Mouse (Mus musculus) ES-E14 (cell line): ENCODE measurements at regions not wholly inside any gene's neighbourhood (a gene's known extent, or its start where the extent isn't known, plus 50 kb on each side); places are given as distances from the start of the nearest gene placed in this dataset.

ENCODE experiments used
- DNase-seq: peaks from one replicate; pipeline ENCODE4 v3.0.0-alpha.2; 2013; ENCODE audit warnings: low read depth, low spot score
- H3K27ac ChIP-seq: 2 replicates; pipeline ENCODE4 v1.5.1; 2012; ENCODE audit warnings: low read depth, mild to moderate bottlenecking, low read length, moderate library complexity, mixed read lengths; ENCODE audit not compliant: poor library complexity, insufficient read depth, severe bottlenecking
- H3K36me3 ChIP-seq: 2 replicates; pipeline ENCODE4 v1.6.1; 2012; ENCODE audit warnings: mild to moderate bottlenecking, low read length, moderate library complexity, mixed read lengths; ENCODE audit not compliant: control insufficient read depth, poor library complexity, insufficient read depth, severe bottlenecking
- H3K4me1 ChIP-seq, 2 experiments: fragments of 150-350 bp in 1 of 2; sonication (generic) in 1 of 2; 2 replicates each; pipeline ENCODE4 v1.6.1; 2012; ENCODE audit warnings: low read length in 2 of 2, mild to moderate bottlenecking in 1 of 2, mixed read lengths in 1 of 2; ENCODE audit not compliant: control insufficient read depth in 2 of 2, insufficient read depth in 2 of 2, poor library complexity in 1 of 2
- H3K4me3 ChIP-seq, 2 experiments: fragments of 150-350 bp in 1 of 2; sonication (generic) in 1 of 2; 2 replicates each; pipeline ENCODE4 v1.5.1; 2012; ENCODE audit warnings: low read length in 2 of 2, low read depth in 1 of 2, mild to moderate bottlenecking in 1 of 2, mixed read lengths in 1 of 2; ENCODE audit not compliant: insufficient read depth in 1 of 2, poor library complexity in 1 of 2, severe bottlenecking in 1 of 2
- H3K9ac ChIP-seq: 2 replicates; pipeline ENCODE4 v1.6.1; 2012; ENCODE audit warnings: low read depth, mild to moderate bottlenecking, low read length, mixed read lengths; ENCODE audit not compliant: poor library complexity, insufficient read depth, severe bottlenecking
- H3K9me3 ChIP-seq: fragments of 150-350 bp; sonication (generic); 2 replicates; pipeline ENCODE4 v1.6.1; 2012; ENCODE audit warnings: low read depth, mild to moderate bottlenecking, low read length; ENCODE audit not compliant: control insufficient read depth, insufficient read depth
- CHD2 ChIP-seq: IDR thresholded peaks from 2 replicates; pipeline ENCODE4 v1.6.1; 2014; ENCODE audit warnings: mild to moderate bottlenecking, low read depth, low read length, inconsistent platforms
- HCFC1 ChIP-seq: IDR thresholded peaks from 2 replicates; pipeline ENCODE4 v1.6.1; 2012; ENCODE audit warnings: low read length, inconsistent platforms, borderline replicate concordance; ENCODE audit not compliant: insufficient read depth
- MAFK ChIP-seq: IDR thresholded peaks from 2 replicates; pipeline ENCODE4 v1.6.1; 2014; ENCODE audit warnings: mild to moderate bottlenecking, low read depth, low read length, inconsistent platforms; ENCODE audit not compliant: insufficient read depth
- ZC3H11A ChIP-seq: IDR thresholded peaks from 2 replicates; pipeline ENCODE4 v1.6.1; 2012; ENCODE audit warnings: low read depth, mild to moderate bottlenecking, inconsistent platforms, low read length, borderline replicate concordance
- ZNF384 ChIP-seq: IDR thresholded peaks from 2 replicates; pipeline ENCODE4 v1.6.1; 2012; ENCODE audit warnings: low read depth, low read length, inconsistent platforms
- in situ Hi-C, 2 experiments: fragments of 600-800 bp; cut with MboI; formaldehyde crosslinking; loops; one replicate each; pipeline ENCODE4 v1.15.1; 2025; ENCODE audit warnings: low sequenced_read_pairs in 2 of 2, inconsistent platforms in 1 of 2; ENCODE audit not compliant: unreplicated experiment in 2 of 2

- TF ChIP-seq ZNF384 (no peak), MAFK (no peak), ZC3H11A (no peak), HCFC1 (no peak), CHD2 (no peak)
- no peak overlapping the region for H3K9ac ChIP-seq
- no peaks in the 10 kb centered on the region for H3K9me3 ChIP-seq
- no peaks in the 10 kb centered on the region for H3K4me1 ChIP-seq
- no peak overlapping the region for H3K4me3 ChIP-seq
- no peak for DNase-seq
- no peaks in the 10 kb centered on the region for H3K36me3 ChIP-seq
- no peak overlapping the region for H3K27ac ChIP-seq
- in situ Hi-C loops, result no loop called here
These were observed 266.7 kb upstream of the A1bg start for GRCm38 (mm10) chr15:61189481-61189880.

DNA sequence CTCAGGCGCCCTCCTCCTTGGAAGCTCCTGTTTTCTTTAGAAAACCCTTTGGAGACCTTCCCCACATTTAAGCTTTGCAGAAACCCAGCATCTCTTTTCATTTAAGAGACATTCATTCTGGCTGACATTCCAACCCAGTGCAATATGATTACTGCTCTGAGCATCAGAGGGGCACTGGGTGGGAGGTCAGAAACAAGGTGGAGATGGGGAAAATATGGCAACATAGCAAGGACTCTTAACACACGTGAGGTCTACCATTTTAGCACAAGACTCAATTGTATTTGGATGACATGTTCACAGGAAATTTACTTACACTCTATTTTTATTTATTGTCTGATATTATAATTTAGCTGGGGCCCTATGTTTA is 261.8 kb upstream of the A1bg start:
- H3K4me1 ChIP-seq, result no peaks in the 10 kb centered on the region
- H3K9me3 ChIP-seq, result no peaks in the 10 kb centered on the region
- TF ChIP-seq ZC3H11A (no peak), CHD2 (no peak), HCFC1 (no peak), MAFK (no peak), ZNF384 (no peak)
- H3K27ac ChIP-seq, result no peak overlapping the region
- no peaks in the 10 kb centered on the region for H3K36me3 ChIP-seq
- in situ Hi-C loops, result no loop called here
- no peak overlapping the region for H3K9ac ChIP-seq
- H3K4me3 ChIP-seq, result no peak overlapping the region
- DNase-seq, result no peak

DNA sequence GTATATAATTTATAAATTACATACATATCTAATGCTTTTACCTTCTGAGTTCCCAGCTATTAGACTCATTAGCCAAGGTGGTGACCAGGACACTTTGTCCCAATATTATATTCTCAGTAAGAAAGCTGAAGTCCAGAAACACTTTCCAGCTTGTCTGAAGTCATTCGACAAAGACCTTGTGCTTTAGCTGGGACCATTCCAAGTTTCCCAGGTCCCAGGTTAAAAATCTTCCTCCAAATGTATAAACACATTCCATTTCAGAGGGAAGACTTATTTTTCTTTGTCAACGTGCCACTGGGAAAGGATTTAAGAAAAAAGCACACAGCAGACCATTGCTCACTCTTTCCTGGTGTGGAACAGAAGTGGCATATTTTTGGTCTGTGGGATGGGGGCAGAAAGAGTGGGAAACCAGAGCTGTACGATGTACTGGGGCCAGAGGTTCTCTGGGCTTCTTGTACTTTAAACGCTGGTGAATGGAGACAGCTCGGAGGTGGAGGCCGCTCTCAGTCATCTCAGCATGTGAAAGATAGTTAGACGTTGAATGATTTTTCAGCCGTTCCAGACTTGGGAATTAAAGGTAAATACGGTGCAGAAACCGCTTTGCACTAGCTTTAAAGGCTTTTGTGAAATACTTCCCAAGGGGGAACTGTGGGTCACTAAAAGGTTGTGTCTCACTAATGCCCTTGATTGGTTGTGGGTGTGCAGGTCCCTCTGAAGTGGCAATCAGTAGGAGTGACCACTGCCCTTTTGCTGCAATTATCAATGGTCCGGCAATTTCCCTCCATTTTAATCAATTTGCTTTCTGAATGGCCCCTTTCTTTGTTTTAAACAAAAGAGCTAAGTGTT is 261.2 kb upstream of the A1bg start:
- no peak overlapping the region for H3K9ac ChIP-seq
- DNase-seq, result no peak
- H3K9me3 ChIP-seq, result no peaks in the 10 kb centered on the region
- no peaks in the 10 kb centered on the region for H3K4me1 ChIP-seq
- in situ Hi-C loops, result no loop called here
- no peak overlapping the region for H3K4me3 ChIP-seq
- no peaks in the 10 kb centered on the region for H3K36me3 ChIP-seq
- H3K27ac ChIP-seq, result no peak overlapping the region
- TF ChIP-seq HCFC1 (no peak), ZC3H11A (no peak), CHD2 (no peak), MAFK (no peak), ZNF384 (no peak)

DNA sequence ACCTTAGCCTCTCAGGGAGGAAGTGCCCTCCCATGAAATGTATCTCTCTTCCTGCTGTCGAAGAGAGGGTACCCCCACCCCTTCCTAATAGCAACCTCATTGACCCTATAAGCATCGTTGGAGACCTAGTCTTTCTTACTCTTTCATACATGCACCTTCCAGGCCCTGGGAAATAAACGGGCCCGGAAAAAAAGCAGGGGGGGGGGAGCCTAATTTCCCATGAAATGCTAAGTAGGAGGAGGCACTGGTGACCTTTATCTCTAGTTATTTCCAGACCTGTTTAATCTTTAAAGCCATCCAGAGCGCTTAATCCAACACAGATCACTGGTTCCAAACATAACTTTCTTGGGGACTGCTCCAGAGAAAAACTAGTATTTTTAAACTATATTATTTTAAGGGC is 260.5 kb upstream of the A1bg start:
- no peak overlapping the region for H3K9ac ChIP-seq
- no peak for DNase-seq
- H3K27ac ChIP-seq, result no peak overlapping the region

More for the DNA sequence above, 260.5 kb upstream of the A1bg start:
- Histone ChIP-seq H3K4me3 (no peak overlapping the region), H3K4me1 (no peaks in the 10 kb centered on the region), H3K36me3 (no peaks in the 10 kb centered on the region), H3K9me3 (no peaks in the 10 kb centered on the region)
- in situ Hi-C loops, result no loop called here
- TF ChIP-seq CHD2, result no peak
- TF ChIP-seq MAFK, result no peak
- TF ChIP-seq ZNF384, result no peak
- no peak for TF ChIP-seq ZC3H11A
- no peak for TF ChIP-seq HCFC1
